Mouse (Mus musculus) embryonic fibroblast, embryonic 13.5 days (primary cell): ENCODE results near the gene Cdh1. TPM values are rescaled to one million over a fixed set of nuclear protein-coding genes. Genes with fewer than 3 reads are reported as not detected.
A peak's percentile ranks its signal among the peaks of the same experiment; 100 is the strongest.

Experiments
- H3K27ac ChIP-seq: 2 replicates; pipeline ENCODE4 v1.5.1; 2012; ENCODE audit warnings: low read length, control low read depth, inconsistent platforms; ENCODE audit not compliant: insufficient read depth
- H3K4me1 ChIP-seq: 2 replicates; pipeline ENCODE4 v1.6.1; 2011; ENCODE audit warnings: low read length; ENCODE audit not compliant: control insufficient read depth, insufficient read depth
- H3K4me3 ChIP-seq: 2 replicates; pipeline ENCODE4 v1.5.1; 2011; ENCODE audit warnings: mild to moderate bottlenecking, control low read depth, low read length; ENCODE audit not compliant: insufficient read depth
- CTCF ChIP-seq: IDR thresholded peaks from 2 replicates; pipeline ENCODE4 v1.5.1; 2011; ENCODE audit warnings: mild to moderate bottlenecking, control low read depth, low read length, moderate library complexity, borderline replicate concordance; ENCODE audit not compliant: insufficient read depth
- POLR2A ChIP-seq: IDR thresholded peaks from 2 replicates; pipeline ENCODE4 v1.6.1; 2011; ENCODE audit warnings: low read depth, mild to moderate bottlenecking, control low read depth, low read length, moderate library complexity
- polyA plus RNA-seq: library from polyadenylated mRNA; stranded (reverse); fragments of >200 nt; gene quantifications from 2 replicates; pipeline ENCODE4 v1.2.4, GENCODE M21; 2011; ENCODE audit warnings: low read depth; ENCODE audit not compliant: missing spikeins, insufficient read length

The Cdh1 gene
- polyA plus RNA-seq, 1 experiment: not detected

DNA sequence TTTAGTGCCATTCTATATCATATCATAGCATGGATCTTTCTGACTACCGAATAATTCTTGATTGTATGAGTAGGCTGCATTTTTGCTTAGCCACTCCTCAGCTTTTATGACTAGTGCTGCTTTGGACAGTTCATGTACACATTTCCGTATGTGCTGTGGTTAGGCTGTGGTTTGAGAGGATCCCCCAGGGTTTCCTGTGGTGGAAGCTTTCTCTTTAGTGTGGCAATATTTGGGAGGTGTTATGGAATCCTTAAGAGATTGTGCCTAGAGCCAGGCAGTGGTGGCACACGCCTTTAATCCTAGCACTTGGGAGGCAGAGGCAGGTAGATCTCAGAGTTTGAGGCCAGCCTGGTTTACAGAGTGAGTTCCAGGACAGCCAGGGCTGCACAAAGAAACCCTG lies 98.2 kb downstream of the Cdh1 start:
- TF ChIP-seq CTCF (no peak), POLR2A (no peak)
- no peak overlapping the region for H3K4me3 ChIP-seq
- H3K4me1 ChIP-seq: peaks cover 3% of the 10 kb centered on the region; the same call in 1 of the 2 replicates
- H3K27ac ChIP-seq: no peak overlapping the region

- Histone ChIP-seq H3K4me3 (no peak overlapping the region), H3K4me1 (peaks cover 3% of the 10 kb centered on the region; the same call in 1 of the 2 replicates), H3K27ac (no peak overlapping the region)
- TF ChIP-seq POLR2A (no peak), CTCF (no peak)
Measured at GRCm38 (mm10) chr8:106704199-106704900, 101.2 kb downstream of the Cdh1 start.

DNA sequence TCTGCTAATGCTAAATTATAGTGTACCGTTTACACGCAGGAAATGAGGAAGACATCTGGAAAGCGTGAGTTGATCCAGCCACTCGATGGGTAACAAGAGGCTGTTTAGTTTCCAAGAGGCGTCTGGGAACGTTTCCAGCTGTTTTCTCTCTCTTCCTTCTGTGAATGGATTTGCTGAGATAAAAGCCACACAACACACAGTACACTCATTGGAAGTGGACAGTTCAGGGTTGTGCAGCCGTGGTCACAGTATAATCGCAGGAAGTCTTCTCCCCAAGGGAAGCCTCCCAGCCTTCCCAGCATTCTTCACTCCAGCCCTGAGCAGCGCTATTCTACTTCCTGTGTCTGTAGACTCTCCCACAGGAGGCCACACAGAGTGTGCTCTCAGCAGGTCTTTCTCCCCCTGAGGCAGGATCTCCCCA lies 101.8 kb downstream of the Cdh1 start:
- Histone ChIP-seq H3K4me1 (peaks cover 3% of the 10 kb centered on the region; the same call in 1 of the 2 replicates), H3K4me3 (no peak overlapping the region), H3K27ac (no peak overlapping the region)
- no peak for TF ChIP-seq POLR2A
- TF ChIP-seq CTCF: no peak

- TF ChIP-seq POLR2A: no peak
- TF ChIP-seq CTCF: no peak
- H3K4me1 ChIP-seq: no peaks in the 10 kb centered on the region
- H3K27ac ChIP-seq: no peak overlapping the region
- no peak overlapping the region for H3K4me3 ChIP-seq
Measured at GRCm38 (mm10) chr8:106706194-106706593, 103.0 kb downstream of the Cdh1 start.

DNA sequence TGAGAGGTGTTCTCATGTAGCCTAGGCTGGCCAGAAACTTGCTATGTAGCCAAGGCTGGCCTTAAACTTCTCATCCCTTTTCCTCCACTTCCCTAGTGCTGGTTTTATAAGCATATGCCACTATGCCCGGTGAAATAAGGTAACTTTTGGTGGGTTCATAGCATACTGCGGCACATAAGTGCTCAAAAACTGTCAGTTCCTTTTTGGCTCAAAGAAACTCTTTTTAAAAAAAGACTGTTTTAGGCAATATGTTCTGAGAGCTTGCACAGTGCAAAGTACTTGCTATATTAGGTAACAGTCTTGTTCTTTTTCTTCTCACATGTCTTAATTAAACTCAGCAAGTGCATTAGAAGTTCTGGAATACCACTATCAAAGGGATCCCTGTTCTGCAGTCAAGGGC lies 106.9 kb downstream of the Cdh1 start:
- Histone ChIP-seq H3K27ac (no peak overlapping the region), H3K4me3 (no peak overlapping the region), H3K4me1 (no peaks in the 10 kb centered on the region)
- no peak for TF ChIP-seq POLR2A
- TF ChIP-seq CTCF: no peak

DNA sequence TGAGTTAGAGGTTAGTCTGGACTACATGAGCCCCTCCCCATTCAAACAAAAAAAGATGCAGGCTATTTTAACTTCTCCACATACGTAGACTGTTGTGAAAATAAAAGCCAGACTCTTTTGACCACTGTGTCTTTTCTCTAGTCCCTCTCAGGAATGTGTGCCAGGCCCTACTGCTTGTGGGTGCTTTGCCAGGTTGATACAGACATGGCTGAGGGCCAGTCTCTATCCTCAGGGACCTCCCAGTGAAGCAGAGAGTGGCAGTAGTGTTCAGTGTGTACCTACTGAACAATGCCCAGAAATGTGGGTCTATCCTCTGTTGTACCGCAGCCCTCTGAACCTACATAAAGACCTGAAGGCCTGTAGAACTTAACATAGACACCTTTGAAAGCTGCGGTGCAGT lies 109.3 kb downstream of the Cdh1 start:
- Histone ChIP-seq H3K4me1 (no peaks in the 10 kb centered on the region), H3K27ac (no peak overlapping the region), H3K4me3 (no peak overlapping the region)
- TF ChIP-seq POLR2A (no peak), CTCF (no peak)

GRCm38 (mm10) chr8:106714297-106714696 lies 111.1 kb downstream of the Cdh1 start:
- TF ChIP-seq POLR2A: no peak
- TF ChIP-seq CTCF: no peak
- H3K27ac ChIP-seq: no peak overlapping the region
- H3K4me3 ChIP-seq: no peak overlapping the region
- 0 out of 2 replicates have a peak, but pooled peaks cover 2% of the 10 kb centered on the region for H3K4me1 ChIP-seq

DNA sequence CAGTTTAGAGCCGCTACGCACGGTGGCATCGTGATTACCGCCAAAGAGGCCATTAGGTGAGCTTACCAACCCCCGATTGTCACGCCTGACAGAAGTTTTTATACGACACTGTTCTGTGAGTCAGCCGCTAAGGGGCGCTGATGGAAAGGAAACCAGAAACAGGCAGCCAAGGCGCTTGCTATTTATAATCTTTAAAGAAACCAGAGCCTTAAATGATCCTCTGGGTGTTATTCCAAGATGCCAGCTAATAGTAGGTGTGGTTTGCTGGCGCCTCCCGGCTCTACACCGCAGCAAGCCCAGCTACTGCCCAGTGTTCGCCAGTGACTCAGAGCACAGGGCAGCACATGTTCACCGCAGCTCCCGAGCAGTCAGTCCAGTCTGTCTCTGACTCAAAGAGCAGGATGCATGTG lies 114.9 kb downstream of the Cdh1 start:
- Histone ChIP-seq H3K4me3 (no peak overlapping the region), H3K27ac (peak overlapping the region; percentile 29; the same call in 1 of the 2 replicates), H3K4me1 (0 out of 2 replicates have a peak, but pooled peaks cover 2% of the 10 kb centered on the region)
- TF ChIP-seq CTCF (no peak; the same call in 1 of the 2 replicates), POLR2A (0 out of 2 replicates have a peak, but pooled peaks have one; percentile 29)

Other genes with a start within 250 kb of the Cdh1 start
- gene Zfp90, start 188.0 kb upstream of the Cdh1 start, polyA plus RNA-seq: 10.1 and 11.7 TPM in 2 replicates
- gene 6030452D12Rik, start 102.8 kb upstream of the Cdh1 start, polyA plus RNA-seq: not detected in 2 replicates
- 49.9 and 70.2 TPM in 2 replicates for gene Cdh3, start 92.5 kb upstream of the Cdh1 start, polyA plus RNA-seq
- 21.2 and 22.4 TPM in 2 replicates for gene Gm10073, start 29.9 kb upstream of the Cdh1 start, polyA plus RNA-seq
- 7.0 and 7.2 TPM in 2 replicates for gene Tango6, start 79.7 kb downstream of the Cdh1 start, polyA plus RNA-seq